Mouse (Mus musculus) spleen, adult 2 months (tissue): Measurements from ENCODE around the gene Mgst3. TPM values are rescaled to one million over a fixed set of nuclear protein-coding genes. Genes with fewer than 3 reads are reported as not detected.

ENCODE experiments used
- DNase-seq, 2 experiments: peaks; one replicate each; pipeline versions ENCODE4 v3.0.0 to v3.0.0-alpha.2; 2012 to 2021; ENCODE audit warnings: low spot score in 2 of 2, low read depth in 1 of 2
- H3K27ac ChIP-seq: fragments of 200-500 bp; 2 replicates; pipeline ENCODE4 v1.5.1; 2012; ENCODE audit warnings: low read length, inconsistent platforms; ENCODE audit not compliant: insufficient read depth
- H3K27me3 ChIP-seq: fragments of 200-500 bp; 2 replicates; pipeline ENCODE4 v1.6.1; 2012; ENCODE audit warnings: mild to moderate bottlenecking, moderate library complexity, low read length, inconsistent platforms; ENCODE audit not compliant: control insufficient read depth, insufficient read depth
- H3K36me3 ChIP-seq: fragments of 200-500 bp; 2 replicates; pipeline ENCODE4 v1.6.1; 2012; ENCODE audit warnings: mild to moderate bottlenecking, low read length, inconsistent platforms; ENCODE audit not compliant: control insufficient read depth, insufficient read depth
- H3K4me1 ChIP-seq: fragments of 200-500 bp; 2 replicates; pipeline ENCODE4 v1.6.1; 2011; ENCODE audit warnings: inconsistent platforms; ENCODE audit not compliant: control insufficient read depth, insufficient read depth, insufficient read length
- H3K4me3 ChIP-seq: fragments of 200-500 bp; 2 replicates; pipeline ENCODE4 v1.5.1; 2011; ENCODE audit warnings: mild to moderate bottlenecking, inconsistent platforms; ENCODE audit not compliant: insufficient read depth, insufficient read length; ENCODE audit errors: extremely low read depth
- CTCF ChIP-seq: fragments of 200-500 bp; IDR thresholded peaks from 2 replicates; pipeline ENCODE4 v1.5.1; 2011; ENCODE audit warnings: mild to moderate bottlenecking, inconsistent platforms; ENCODE audit not compliant: insufficient read depth, insufficient read length, insufficient replicate concordance; ENCODE audit errors: extremely low read depth
- POLR2A ChIP-seq: fragments of 200-500 bp; IDR thresholded peaks from 2 replicates; pipeline ENCODE4 v1.6.1; 2011; ENCODE audit warnings: low read depth, low read length, inconsistent platforms
- WGBS: fragments of 180-500 bp; shearing (Covaris S2); methylation state at CpG from one replicate; pipeline ENCODE4 v1.1.7; 2018; 5-methylcytosine and 5-hydroxymethylcytosine counted together
- polyA plus RNA-seq: library from polyadenylated mRNA; depleted of rRNA; stranded (reverse); fragments of >200 nt; gene quantifications from 2 replicates; pipeline ENCODE4 v1.2.3, GENCODE M21; 2012

The Mgst3 gene
- polyA plus RNA-seq, 1 experiment = 60.2 TPM

- Histone ChIP-seq H3K27me3 (no peaks in the 10 kb centered on the region), H3K4me1 (peaks cover 3% of the 10 kb centered on the region; the same call in 1 of the 2 replicates), H3K36me3 (no peaks in the 10 kb centered on the region), H3K4me3 (peak overlapping the region; percentile 95), H3K27ac (no peak overlapping the region)
- TF ChIP-seq CTCF (no peak), POLR2A (no peak)
- under 1% methylated on average over 15 of the region's 15 CpGs for WGBS
- DNase-seq = no peak
Measured at GRCm38 (mm10) chr1:167393281-167393680, 360 bp downstream of the Mgst3 start.

GRCm38 (mm10) chr1:167392687-167393086, 954 bp downstream of the Mgst3 start:
- no peak overlapping the region; the same call in 1 of the 2 replicates for H3K27ac ChIP-seq
- no peak for DNase-seq

DNA sequence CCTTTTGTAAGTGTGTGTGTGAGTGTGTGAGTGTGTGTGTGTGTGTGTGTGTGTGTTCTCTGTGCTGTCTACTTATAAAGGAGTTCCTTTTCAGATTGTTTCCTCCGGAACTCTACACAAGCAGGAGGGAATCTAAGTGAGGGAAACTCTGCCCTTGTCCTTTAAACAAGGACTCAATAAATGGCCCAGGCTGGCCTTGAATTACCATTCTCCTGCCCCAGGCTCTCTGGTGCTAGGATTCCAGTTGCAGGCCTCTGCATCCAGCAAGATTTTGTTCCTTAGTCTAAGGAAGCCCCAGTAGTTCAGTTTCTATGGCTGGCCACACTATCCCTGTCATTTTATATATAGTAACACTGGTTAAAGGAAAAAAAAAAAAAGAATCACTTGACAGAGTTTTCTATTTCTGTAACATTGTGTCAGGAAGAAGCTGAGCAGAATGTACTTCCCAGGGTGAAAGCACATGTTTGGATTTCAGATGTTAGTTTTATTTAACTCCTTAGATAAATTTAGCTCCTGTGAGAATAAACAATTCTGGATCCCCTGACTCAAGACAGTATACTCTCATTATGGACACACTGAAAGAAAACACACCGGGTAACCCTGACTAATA, 1.5 kb downstream of the Mgst3 start:
- no peak for DNase-seq
- TF ChIP-seq POLR2A (no peak), CTCF (no peak)
- Histone ChIP-seq H3K4me3 (no peak overlapping the region), H3K4me1 (peaks cover 3% of the 10 kb centered on the region; the same call in 1 of the 2 replicates), H3K27ac (no peak overlapping the region; the same call in 1 of the 2 replicates), H3K36me3 (no peaks in the 10 kb centered on the region), H3K27me3 (no peaks in the 10 kb centered on the region)
- 50% methylated on average over 2 of the region's 2 CpGs for WGBS

More at GRCm38 (mm10) chr1:167392687-167393086, 954 bp downstream of the Mgst3 start:
- WGBS = 2% methylated on average over 8 of the region's 8 CpGs
- TF ChIP-seq CTCF (no peak), POLR2A (no peak)
- H3K27me3 ChIP-seq = no peaks in the 10 kb centered on the region
- no peaks in the 10 kb centered on the region for H3K36me3 ChIP-seq
- H3K4me1 ChIP-seq = peaks cover 3% of the 10 kb centered on the region; the same call in 1 of the 2 replicates
- H3K4me3 ChIP-seq = peak overlapping the region; percentile 40; the same call in 1 of the 2 replicates

GRCm38 (mm10) chr1:167391241-167391640, 2.4 kb downstream of the Mgst3 start:
- Histone ChIP-seq H3K4me3 (no peak overlapping the region), H3K27me3 (no peaks in the 10 kb centered on the region), H3K4me1 (peaks cover 3% of the 10 kb centered on the region; the same call in 1 of the 2 replicates), H3K27ac (no peak overlapping the region), H3K36me3 (no peaks in the 10 kb centered on the region)
- TF ChIP-seq POLR2A = no peak
- no peak for TF ChIP-seq CTCF
- WGBS = 91% methylated on average over 6 of the region's 6 CpGs
- DNase-seq = no peak

GRCm38 (mm10) chr1:167390381-167390780, 3.3 kb downstream of the Mgst3 start:
- H3K4me3 ChIP-seq = no peak overlapping the region
- H3K27me3 ChIP-seq = no peaks in the 10 kb centered on the region
- TF ChIP-seq POLR2A (no peak), CTCF (no peak)
- no peak overlapping the region for H3K27ac ChIP-seq
- no peaks in the 10 kb centered on the region for H3K36me3 ChIP-seq
- WGBS = 82% methylated on average over 4 of the region's 4 CpGs
- H3K4me1 ChIP-seq = peaks cover 3% of the 10 kb centered on the region; the same call in 1 of the 2 replicates
- DNase-seq = no peak

DNA sequence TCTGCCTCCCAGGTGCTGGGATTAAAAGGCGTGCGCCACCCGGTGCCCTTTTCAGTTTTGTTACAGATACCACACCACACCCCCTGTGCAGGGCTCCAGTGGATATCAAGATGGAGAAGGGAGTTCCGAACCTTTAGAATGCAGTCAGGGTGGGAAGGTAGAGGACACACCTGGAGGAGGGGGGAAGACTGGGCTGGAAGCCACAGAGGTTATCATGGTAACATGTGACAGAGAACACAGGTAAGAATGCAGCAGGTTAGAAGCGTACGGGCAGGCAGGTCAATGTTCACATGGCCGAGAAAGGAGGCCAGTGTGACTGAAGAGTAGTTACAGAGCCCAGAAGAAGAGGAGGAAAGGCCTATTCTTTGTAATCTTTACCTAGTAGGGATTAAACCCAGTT, 4.1 kb downstream of the Mgst3 start:
- Histone ChIP-seq H3K4me1 (peaks cover 3% of the 10 kb centered on the region; the same call in 1 of the 2 replicates), H3K27me3 (no peaks in the 10 kb centered on the region), H3K36me3 (no peaks in the 10 kb centered on the region), H3K27ac (no peak overlapping the region), H3K4me3 (no peak overlapping the region)
- no peak for DNase-seq
- WGBS = 94% methylated on average over 7 of the region's 7 CpGs
- no peak for TF ChIP-seq CTCF
- TF ChIP-seq POLR2A = no peak

DNA sequence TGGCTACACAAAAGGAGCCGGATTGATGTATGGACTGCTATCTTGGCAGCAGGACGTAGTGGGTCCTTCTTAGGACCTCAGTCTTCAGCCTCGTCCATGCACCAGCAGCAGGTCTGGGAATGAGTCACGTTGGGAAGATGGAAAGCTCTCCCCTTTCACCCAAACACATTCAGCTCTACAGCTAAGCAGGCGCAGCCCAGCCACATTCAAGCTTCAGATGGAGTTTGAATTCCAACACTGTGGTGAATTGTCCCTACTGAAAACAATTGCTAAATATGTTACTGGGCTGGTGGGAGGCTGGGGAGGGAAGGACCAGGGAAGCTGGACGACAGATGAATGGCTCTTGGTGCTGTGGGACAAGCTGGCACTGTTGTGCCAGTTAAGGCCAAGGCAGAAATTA, 5.1 kb downstream of the Mgst3 start:
- no peak for TF ChIP-seq POLR2A
- no peak for TF ChIP-seq CTCF
- no peak overlapping the region for H3K27ac ChIP-seq
- peaks cover 3% of the 10 kb centered on the region; the same call in 1 of the 2 replicates for H3K4me1 ChIP-seq
- no peak overlapping the region for H3K4me3 ChIP-seq
- 90% methylated on average over 6 of the region's 6 CpGs for WGBS
- H3K27me3 ChIP-seq = no peaks in the 10 kb centered on the region
- DNase-seq = no peak
- H3K36me3 ChIP-seq = no peaks in the 10 kb centered on the region
